Mouse (Mus musculus) limb, embryonic 14.5 days (tissue): ENCODE results near the gene Etnk2. TPM values are rescaled to one million over a fixed set of nuclear protein-coding genes. Genes with fewer than 3 reads are reported as not detected.
"Not testable (repeated sequence)": the region's sequence is repeated elsewhere in the genome, so short reads cannot be mapped to it uniquely, and the experiment has no call there.

ENCODE experiments used
- ATAC-seq: fragments of 200-750 bp; cut with Nextera tagmentation; 2 replicates; pipeline ENCODE4 v1.8.0; 2017; ENCODE audit warnings: low read depth, moderate number of reproducible peaks, moderate TSS enrichment; ENCODE audit not compliant: low FRiP score
- DNase-seq: peaks from one replicate; pipeline ENCODE4 v3.0.0-alpha.2; 2015; ENCODE audit warnings: low spot score
- H3K27ac ChIP-seq: fragments of 300-500 bp; sonication (generic); replicated peaks from 2 replicates; pipeline ENCODE4 v1.5.1; 2014; ENCODE audit warnings: low read depth, mild to moderate bottlenecking, low read length, moderate library complexity, mixed read lengths
- H3K27me3 ChIP-seq: fragments of 300-500 bp; sonication (generic); 2 replicates; pipeline ENCODE4 v1.6.1; 2014; ENCODE audit warnings: low read length, mixed read lengths; ENCODE audit not compliant: control insufficient read depth, insufficient read depth
- H3K36me3 ChIP-seq: fragments of 300-500 bp; sonication (generic); 2 replicates; pipeline ENCODE4 v1.6.1; 2014; ENCODE audit warnings: mild to moderate bottlenecking, low read length, moderate library complexity, mixed read lengths; ENCODE audit not compliant: control insufficient read depth, insufficient read depth
- H3K4me1 ChIP-seq: fragments of 300-500 bp; sonication (generic); 2 replicates; pipeline ENCODE4 v1.6.1; 2014; ENCODE audit warnings: antibody characterized with exemption, low read length, mixed read lengths; ENCODE audit not compliant: control insufficient read depth, insufficient read depth
- H3K4me2 ChIP-seq: fragments of 300-500 bp; sonication (generic); replicated peaks from 2 replicates; pipeline ENCODE4 v1.6.1; 2014; ENCODE audit warnings: low read depth, mild to moderate bottlenecking, low read length, moderate library complexity; ENCODE audit not compliant: severe bottlenecking
- H3K4me3 ChIP-seq: fragments of 300-500 bp; sonication (generic); replicated peaks from 2 replicates; pipeline ENCODE4 v1.5.1; 2014; ENCODE audit warnings: low read length
- H3K9ac ChIP-seq: fragments of 300-500 bp; sonication (generic); 2 replicates; pipeline ENCODE4 v1.6.1; 2014; ENCODE audit warnings: mild to moderate bottlenecking, low read depth, low read length, moderate library complexity; ENCODE audit not compliant: severe bottlenecking
- H3K9me3 ChIP-seq: fragments of 300-500 bp; sonication (generic); 2 replicates; pipeline ENCODE4 v1.6.1; 2016; ENCODE audit warnings: low read length; ENCODE audit not compliant: control insufficient read depth
- POLR2A ChIP-seq: fragments of 200-500 bp; IDR thresholded peaks from 2 replicates; pipeline ENCODE4 v1.8.0; 2012; ENCODE audit warnings: inconsistent platforms, mild to moderate bottlenecking, moderate library complexity, borderline replicate concordance; ENCODE audit not compliant: insufficient read depth, insufficient read length; ENCODE audit errors: extremely low read depth
- WGBS: fragments of 180-500 bp; shearing (Covaris S2); extraction: QIAGEN DNeasy Blood & Tissue Kit; methylation state at CpG from one replicate; pipeline ENCODE4 v1.1.7; 2014; 5-methylcytosine and 5-hydroxymethylcytosine counted together
- polyA plus RNA-seq, 2 experiments: library from polyadenylated mRNA; depleted of rRNA in 1 of 2; stranded (reverse) in 1 of 2; unstranded in 1 of 2; fragments of >200 nt; fragmentation: Nextera tagmentation in 1 of 2; extraction: Ambion mirVana in 1 of 2; gene quantifications; 2 replicates each; pipeline versions ENCODE4 v1.2.1 to v1.2.3; 2012 to 2014

Etnk2 gene
- polyA plus RNA-seq, 2 experiments, result 0.91 to 1.4 TPM

GRCm38 (mm10) chr1:133328896-133329637 is 34.3 kb upstream of the Etnk2 start:
- Histone ChIP-seq H3K9me3 (no peaks in the 10 kb centered on the region), H3K36me3 (no peaks in the 10 kb centered on the region), H3K9ac (0 out of 2 replicates have a peak overlapping the region, but pooled peaks have one; percentile 36), H3K4me3 (peak overlapping the region; percentile 31), H3K27ac (no peak overlapping the region), H3K4me1 (no peaks in the 10 kb centered on the region; the same call in none of the 2 replicates), H3K4me2 (peak overlapping the region; percentile 52), H3K27me3 (peaks cover 26% of the 10 kb centered on the region; the same call in 1 of the 2 replicates)
- 7% methylated on average over 34 of the region's 34 CpGs for whole genome bisulfite sequencing
- no peak for ATAC-seq
- no peak for DNase-seq
- no peak for TF ChIP-seq POLR2A

- no peaks in the 10 kb centered on the region; the same call in none of the 2 replicates for H3K4me1 ChIP-seq
- TF ChIP-seq POLR2A, result no peak
- H3K27me3 ChIP-seq, result peaks cover 26% of the 10 kb centered on the region; the same call in 1 of the 2 replicates
- WGBS, result 24% methylated on average over 7 of the region's 7 CpGs
- peak overlapping the region; percentile 52 for H3K4me2 ChIP-seq
- H3K36me3 ChIP-seq, result no peaks in the 10 kb centered on the region
- H3K9ac ChIP-seq, result 0 out of 2 replicates have a peak overlapping the region, but pooled peaks have one; percentile 36
- DNase-seq (no peak), ATAC-seq (no peak)
- H3K4me3 ChIP-seq, result peak overlapping the region; percentile 31
- H3K9me3 ChIP-seq, result no peaks in the 10 kb centered on the region
- H3K27ac ChIP-seq, result no peak overlapping the region
Observed at GRCm38 (mm10) chr1:133329638-133329964, 33.8 kb upstream of the Etnk2 start.

GRCm38 (mm10) chr1:133331142-133331541 is 32.2 kb upstream of the Etnk2 start:
- Histone ChIP-seq H3K27ac (no peak overlapping the region), H3K27me3 (peaks cover 26% of the 10 kb centered on the region; the same call in 1 of the 2 replicates), H3K4me1 (no peaks in the 10 kb centered on the region; the same call in none of the 2 replicates), H3K4me2 (no peak overlapping the region), H3K36me3 (no peaks in the 10 kb centered on the region), H3K4me3 (no peak overlapping the region), H3K9ac (no peak overlapping the region), H3K9me3 (no peaks in the 10 kb centered on the region)
- TF ChIP-seq POLR2A, result no peak
- ATAC-seq (no peak), DNase-seq (no peak)
- 81% methylated on average over 3 of the region's 3 CpGs for WGBS

- WGBS, result 92% methylated on average over 11 of the region's 11 CpGs
- no peak overlapping the region for H3K27ac ChIP-seq
- no peak overlapping the region for H3K9ac ChIP-seq
- DNase-seq (no peak), ATAC-seq (no peak)
- H3K36me3 ChIP-seq, result no peaks in the 10 kb centered on the region
- no peaks in the 10 kb centered on the region; the same call in none of the 2 replicates for H3K4me1 ChIP-seq
- H3K4me2 ChIP-seq, result no peak overlapping the region
- H3K4me3 ChIP-seq, result no peak overlapping the region
- no peak for TF ChIP-seq POLR2A
- H3K9me3 ChIP-seq, result no peaks in the 10 kb centered on the region
- peaks cover 26% of the 10 kb centered on the region; the same call in 1 of the 2 replicates for H3K27me3 ChIP-seq
Observed at GRCm38 (mm10) chr1:133332656-133333430, 30.5 kb upstream of the Etnk2 start.

- Histone ChIP-seq H3K36me3 (no peaks in the 10 kb centered on the region), H3K27ac (no peak overlapping the region), H3K4me1 (no peaks in the 10 kb centered on the region; the same call in none of the 2 replicates), H3K9ac (no peak overlapping the region), H3K27me3 (peaks cover 15% of the 10 kb centered on the region; the same call in 1 of the 2 replicates), H3K4me2 (no peak overlapping the region), H3K9me3 (no peaks in the 10 kb centered on the region), H3K4me3 (no peak overlapping the region)
- TF ChIP-seq POLR2A, result no peak
- no peak for DNase-seq
- ATAC-seq, result no peak
- 78% methylated on average over 6 of the region's 6 CpGs for WGBS
Observed at GRCm38 (mm10) chr1:133333937-133334336, 29.4 kb upstream of the Etnk2 start.

- WGBS, result 68% methylated on average over 1 of the region's 1 CpGs
Observed at GRCm38 (mm10) chr1:133340403-133340802, 23.0 kb upstream of the Etnk2 start.

More at GRCm38 (mm10) chr1:133340403-133340802, 23.0 kb upstream of the Etnk2 start:
- ATAC-seq, H3K4me2 ChIP-seq, H3K4me1 ChIP-seq, H3K4me3 ChIP-seq, H3K9ac ChIP-seq, H3K27ac ChIP-seq, DNase-seq, H3K36me3 ChIP-seq, H3K27me3 ChIP-seq, H3K9me3 ChIP-seq: not testable (repeated sequence)
